Mouse (Mus musculus) frontal cortex, postnatal 25 days (tissue): Measurements from ENCODE around the gene Zfp213.
"Not testable (repeated sequence)": the region's sequence is repeated elsewhere in the genome, so short reads cannot be mapped to it uniquely, and the experiment has no call there.

Experiments
- DNase-seq, 2 experiments: peaks; one replicate each; pipeline ENCODE4 v3.0.0; 2022; ENCODE audit warnings: low spot score in 2 of 2

Zfp213 gene

GRCm38 (mm10) chr17:23563595-23564367 lies at the start of gene Zfp213:
Gene Zfp213, minus strand, starts transcription at chr17:23564238.
- peak; percentile 85 to 94 for DNase-seq

GRCm38 (mm10) chr17:23610361-23610800 lies 46.3 kb upstream of the Zfp213 start:
- no peak for DNase-seq

- DNase-seq = no peak
Observed at GRCm38 (mm10) chr17:23609612-23610011, 45.6 kb upstream of the Zfp213 start.

- DNase-seq = no peak
Observed at GRCm38 (mm10) chr17:23605220-23605619, 41.2 kb upstream of the Zfp213 start.

GRCm38 (mm10) chr17:23604394-23604793 lies 40.4 kb upstream of the Zfp213 start:
- no peak for DNase-seq

DNA sequence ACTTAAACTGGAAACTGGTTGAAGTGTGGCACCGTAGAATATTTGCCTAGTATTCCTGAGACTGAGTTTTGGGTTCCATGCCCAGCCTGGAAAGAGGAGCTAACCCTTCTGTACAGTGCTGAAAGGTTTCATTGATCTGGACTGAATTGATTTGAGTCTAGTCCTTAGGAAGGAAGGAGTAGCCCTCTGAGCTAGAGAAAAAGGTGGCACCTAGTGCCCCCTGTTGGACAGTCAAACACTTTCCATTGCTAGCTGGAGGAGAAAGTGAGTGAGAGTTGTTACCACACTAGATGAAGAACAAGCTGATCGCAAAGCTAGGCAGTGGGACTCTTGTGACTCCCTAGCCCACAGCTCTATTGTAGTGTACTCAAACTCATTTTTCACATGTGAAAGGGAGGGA lies 39.5 kb upstream of the Zfp213 start:
- DNase-seq = no peak

GRCm38 (mm10) chr17:23603077-23603476 lies 39.0 kb upstream of the Zfp213 start:
- no peak for DNase-seq

- DNase-seq = no peak
Observed at GRCm38 (mm10) chr17:23601836-23602585, 38.0 kb upstream of the Zfp213 start.

DNA sequence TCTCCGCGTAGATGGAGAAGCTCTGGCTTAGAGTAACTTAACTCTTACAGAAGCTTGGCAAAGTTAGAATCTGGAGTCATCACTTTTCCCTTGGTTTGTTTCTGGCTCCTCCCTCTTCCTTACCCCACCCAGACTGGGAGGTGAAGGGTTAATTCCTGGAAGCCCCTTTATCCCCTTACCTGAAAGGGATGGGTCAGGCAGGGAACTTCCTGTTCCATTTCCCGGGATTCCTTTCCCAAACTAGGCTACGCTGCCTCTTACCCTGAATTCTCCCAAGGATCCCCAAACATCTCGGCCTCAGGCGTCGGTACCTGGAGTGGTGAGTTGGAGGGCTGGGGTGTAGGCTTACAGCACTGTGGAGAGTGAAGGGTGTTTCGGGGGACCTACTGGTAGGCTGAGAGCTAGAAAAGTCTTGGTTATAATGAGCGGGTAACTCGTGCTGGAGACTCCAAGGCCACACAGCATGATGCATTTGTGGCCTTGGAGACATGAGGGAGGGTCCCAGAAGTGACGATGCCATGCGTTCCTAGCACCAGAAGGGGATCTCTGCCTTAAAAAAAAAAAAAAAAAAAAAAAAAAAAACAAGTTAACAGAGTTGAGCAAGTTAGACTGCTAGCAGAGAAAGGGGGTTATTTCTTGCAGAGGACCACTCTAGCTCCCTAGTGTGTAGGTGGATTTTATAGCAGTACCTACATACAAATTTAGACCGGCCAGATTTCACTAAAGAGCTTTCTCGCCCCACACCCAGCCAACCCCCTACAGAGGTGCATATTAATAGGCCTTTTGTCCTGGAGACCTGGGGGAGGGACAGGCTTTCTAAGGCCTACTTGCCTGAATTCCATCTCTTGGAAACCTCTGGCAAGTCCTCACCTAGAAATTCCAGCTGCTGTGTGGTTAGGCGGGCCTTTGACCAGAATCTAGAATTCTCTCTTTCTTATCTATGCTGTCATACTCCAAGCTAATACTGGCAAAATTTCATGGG lies 36.9 kb upstream of the Zfp213 start, which contains the start of gene Zscan10:
TSS of gene Zscan10 (plus strand) at position 216 of the 982 bp plus-strand sequence.
- DNase-seq = no peak

DNA sequence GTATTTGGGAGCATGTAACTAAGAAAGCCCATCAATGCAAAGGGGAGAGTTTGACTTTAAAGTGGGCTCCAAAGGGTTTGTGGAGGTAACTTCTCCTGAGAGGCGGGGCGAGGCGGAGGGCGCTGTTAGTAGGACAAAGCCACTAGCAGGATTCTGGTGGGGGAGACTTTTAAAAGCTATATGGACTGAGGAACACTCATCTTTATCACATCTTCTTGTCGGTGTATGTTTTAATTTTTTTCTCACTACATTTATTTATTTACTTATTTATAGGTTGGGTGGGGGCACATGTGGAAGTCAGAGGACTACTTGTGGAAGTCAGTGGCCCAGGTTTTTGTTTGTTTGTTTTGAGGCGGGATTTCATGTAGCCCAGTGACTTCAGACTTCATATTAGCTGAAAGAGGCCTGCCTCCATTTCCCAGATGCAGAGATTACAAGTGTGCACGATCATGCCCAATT lies 35.6 kb upstream of the Zfp213 start:
- no peak for DNase-seq

- peak; percentile 40 to 62 for DNase-seq
Observed at GRCm38 (mm10) chr17:23598582-23599552, 34.8 kb upstream of the Zfp213 start, which contains the start of gene Zfp13. Gene Zfp13, minus strand, starts transcription at chr17:23599487.

DNA sequence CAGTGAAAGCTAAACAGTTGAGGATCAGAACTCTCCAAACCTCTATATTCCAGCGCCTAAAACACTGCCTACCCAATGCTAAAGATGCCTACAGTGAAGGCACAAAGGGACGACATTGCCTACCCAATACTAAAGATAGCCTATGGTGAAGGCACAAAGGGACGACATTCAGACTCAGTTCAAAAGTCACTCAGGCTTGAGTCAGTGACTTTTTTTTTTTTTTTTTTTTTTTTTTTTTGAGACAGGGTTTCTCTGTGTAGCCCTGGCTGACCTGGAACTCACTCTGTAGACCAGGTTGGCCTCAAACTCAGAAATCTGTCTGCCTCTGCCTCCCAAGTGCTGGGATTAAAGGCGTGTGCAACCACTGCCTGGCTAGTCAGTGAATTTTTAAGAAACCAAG lies 31.1 kb upstream of the Zfp213 start:
- DNase-seq = not testable (repeated sequence)

- no peak for DNase-seq
Observed at GRCm38 (mm10) chr17:23592926-23593300, 28.9 kb upstream of the Zfp213 start.

GRCm38 (mm10) chr17:23592208-23592925 lies 28.3 kb upstream of the Zfp213 start:
- peak; percentile 95 to 96 for DNase-seq

- no peak for DNase-seq
Observed at GRCm38 (mm10) chr17:23587253-23587652, 23.2 kb upstream of the Zfp213 start.

- DNase-seq = peak; percentile 32 to 67
Observed at GRCm38 (mm10) chr17:23585721-23586491, 21.9 kb upstream of the Zfp213 start.

DNA sequence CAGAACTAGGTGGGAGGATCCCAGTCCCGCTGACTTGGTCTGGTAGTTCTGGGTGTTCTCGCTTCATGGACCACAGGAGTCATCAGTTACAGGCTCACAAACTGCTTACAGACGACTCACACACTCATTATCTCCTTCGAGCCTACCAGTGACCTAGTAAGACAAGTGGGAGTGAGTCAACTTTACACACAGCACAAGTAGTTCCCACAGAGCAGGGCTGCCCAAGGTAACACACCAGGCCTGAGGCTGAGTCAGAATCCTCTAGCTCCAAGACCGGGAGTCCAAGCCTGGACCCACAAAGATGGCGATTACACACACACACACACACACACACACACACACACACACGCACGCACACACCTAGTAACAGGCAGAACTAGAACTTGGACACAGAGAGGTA lies 20.7 kb upstream of the Zfp213 start:
- DNase-seq = no peak

DNA sequence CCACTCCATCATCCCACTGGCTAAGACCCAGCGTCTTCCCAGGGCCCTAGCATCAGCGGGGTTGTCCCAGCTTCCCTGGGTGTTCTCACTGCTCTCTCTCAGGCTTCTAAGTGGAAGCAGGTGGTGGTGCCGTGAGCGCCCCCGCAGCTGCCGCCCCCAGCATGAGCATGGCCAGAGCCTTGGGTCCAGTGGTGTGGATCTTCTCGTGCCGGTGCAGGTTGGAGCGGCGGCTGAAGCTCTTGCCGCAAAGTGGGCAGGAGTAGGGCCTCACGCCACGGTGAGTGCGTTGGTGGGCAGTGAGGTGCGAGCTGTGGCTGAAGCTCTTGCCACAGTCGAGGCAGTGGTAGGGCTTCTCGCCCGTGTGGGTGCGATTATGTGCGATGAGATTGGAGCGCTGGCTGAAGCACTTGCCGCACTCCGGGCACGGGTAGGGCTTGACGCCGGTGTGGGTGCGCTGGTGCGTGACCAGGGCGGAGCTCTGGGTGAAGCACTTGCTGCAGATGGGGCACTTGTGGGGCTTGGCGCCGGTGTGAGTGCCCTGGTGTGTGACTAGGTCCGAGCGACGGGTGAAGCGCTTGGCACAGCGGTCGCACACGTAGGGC lies 12.0 kb upstream of the Zfp213 start:
- no peak for DNase-seq
